ENCODE assay signal across 8 mouse cellular contexts in genomic region chr5:131600325-131601125, GRCm38 (mm10).
DNase-seq lines count a peak whose midpoint lies in the region; ATAC-seq lines count a peak whose summit lies in the region.

No protein-coding gene starts in this region.

- H3K4me1 ChIP-seq in hindbrain, embryonic 10.5 days (replicated peaks), result peaks cover 62% of the 10 kb centered on the region

- WGBS in hindbrain, embryonic 10.5 days, result 6% methylated on average over 14 of the region's 14 CpGs

- peak overlapping the region; percentile 75 for H3K27ac ChIP-seq in hindbrain, embryonic 10.5 days

- peak overlapping the region; percentile 16; the same call in 1 of the 2 replicates for H3K4me3 ChIP-seq in hindbrain, embryonic 10.5 days

- H3K27me3 ChIP-seq in hindbrain, embryonic 10.5 days (ENCODE audit: insufficient read depth, poor library complexity, severe bottlenecking), result peaks cover 95% of the 10 kb centered on the region

- ATAC-seq in activated CD4-positive, CD25-positive, alpha-beta regulatory T cell, adult 4 months, result no peak

- peak; percentile 94 to 98 for DNase-seq in adrenal gland, adult (ENCODE audit: inconsistent age in 2 of 2, low spot score in 1 of 2)
- peak; percentile 88 to 94 for DNase-seq in cerebellum, postnatal 10 days
- DNase-seq in frontal cortex, postnatal 14 days (ENCODE audit: low spot score in 2 of 2), result peak; percentile 44 to 46
- peak; percentile 58 for DNase-seq in hindbrain, embryonic 10.5 days (ENCODE audit: low spot score)
- DNase-seq in layer of hippocampus, postnatal 10 days (ENCODE audit: low spot score in 2 of 2), result peak; percentile 67 to 76
- DNase-seq in lung, postnatal 25 days (ENCODE audit: low spot score), result peak; percentile 36
- DNase-seq in right cerebral cortex, adult 2 months (ENCODE audit: low spot score in 2 of 2), result peak; percentile 38 to 55

- no peaks in the 10 kb centered on the region for H3K36me3 ChIP-seq in hindbrain, embryonic 10.5 days

- H3K9me3 ChIP-seq in hindbrain, embryonic 10.5 days, result no peaks in the 10 kb centered on the region

Comparison
In these comparisons a context has a peak if more than half of its experiments do, and no peak if none do; other contexts are left out.
1. DNase-seq: peak in every context shown above with its lines; median percentile 96 in adrenal gland, adult; 91 in cerebellum, postnatal 10 days; 72 in layer of hippocampus, postnatal 10 days; 58 in hindbrain, embryonic 10.5 days; 46 in right cerebral cortex, adult 2 months; 45 in frontal cortex, postnatal 14 days; 36 in lung, postnatal 25 days.